Mouse (Mus musculus): ENCODE results near the gene Strn. TPM values are rescaled to one million over a fixed set of nuclear protein-coding genes. Genes with fewer than 3 reads are reported as not detected.
"Not testable (repeated sequence)": the region's sequence is repeated elsewhere in the genome, so short reads cannot be mapped to it uniquely, and the experiment has no call there.

The Strn gene
- polyA plus RNA-seq, 1 experiment from 2014 or later, result 7.0 TPM

DNA sequence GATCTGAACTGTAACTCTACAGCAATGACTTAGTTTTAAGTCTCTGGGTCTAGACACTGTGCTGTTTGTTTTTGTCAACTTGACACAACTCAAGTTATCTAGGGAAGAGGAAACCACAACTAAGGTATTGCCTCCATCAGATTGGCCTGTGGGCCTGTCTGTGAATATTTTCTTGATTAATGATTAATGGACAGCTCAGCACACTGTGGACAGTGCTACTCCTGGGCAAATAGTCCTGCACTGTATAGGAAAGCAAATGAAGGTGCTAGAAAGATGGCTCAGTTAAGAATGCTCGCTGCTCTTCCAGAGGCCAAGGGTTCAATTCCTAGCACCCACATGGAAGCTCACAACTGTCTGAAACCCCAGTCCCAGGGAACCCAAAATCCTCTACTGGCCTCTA, 38.0 kb downstream of the Strn start:
- no peak for ATAC-seq (ENCODE audit: low FRiP score, low read depth)

GRCm38 (mm10) chr17:78697462-78697861, 39.5 kb downstream of the Strn start:
- WGBS, result 92% methylated on average over 4 of the region's 4 CpGs
- Histone ChIP-seq H3K9ac (no peak overlapping the region), H3K4me3 (no peak overlapping the region), H3K27me3 (replicated peaks) (no peaks in the 10 kb centered on the region), H3K9me3 (no peaks in the 10 kb centered on the region), H3K36me3 (no peaks in the 10 kb centered on the region), H3K27ac (no peak overlapping the region), H3K4me2 (replicated peaks) (no peak overlapping the region), H3K4me1 (no peaks in the 10 kb centered on the region)
- ATAC-seq (ENCODE audit: low FRiP score, low read depth), result no peak

More for the DNA sequence above, 38.0 kb downstream of the Strn start:
- Histone ChIP-seq H3K9me3 (no peaks in the 10 kb centered on the region), H3K36me3 (no peaks in the 10 kb centered on the region), H3K9ac (no peak overlapping the region), H3K27ac (no peak overlapping the region), H3K27me3 (replicated peaks) (no peaks in the 10 kb centered on the region), H3K4me1 (no peaks in the 10 kb centered on the region), H3K4me3 (no peak overlapping the region), H3K4me2 (replicated peaks) (no peak overlapping the region)
- 83% methylated on average over 1 of the region's 1 CpGs for WGBS

DNA sequence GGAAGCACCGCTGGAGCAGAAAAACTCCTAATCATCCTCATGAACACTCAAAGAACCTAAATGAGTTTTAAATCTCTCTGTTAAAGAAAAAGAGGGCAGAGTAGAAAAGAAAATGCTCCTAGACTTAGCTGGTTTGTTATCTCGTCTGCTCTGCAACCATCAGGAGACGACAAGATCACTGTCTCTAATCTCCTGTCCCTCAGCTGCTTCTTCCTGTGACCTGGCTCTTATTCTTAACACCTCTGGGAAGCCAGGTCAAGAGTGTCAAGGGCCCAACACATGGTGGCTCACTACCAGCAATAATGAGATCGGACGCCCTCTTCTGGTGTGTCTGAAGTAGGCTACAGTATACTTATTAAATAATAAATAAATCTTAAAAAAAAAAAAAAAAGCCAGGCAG, 40.1 kb downstream of the Strn start:
- no peak overlapping the region for H3K9ac ChIP-seq
- no peak for ATAC-seq (ENCODE audit: low FRiP score, low read depth)
- H3K9me3 ChIP-seq, result no peaks in the 10 kb centered on the region
- H3K27me3 ChIP-seq (replicated peaks), result no peaks in the 10 kb centered on the region
- no peaks in the 10 kb centered on the region for H3K36me3 ChIP-seq
- H3K4me2 ChIP-seq (replicated peaks), result no peak overlapping the region
- no peak overlapping the region for H3K4me3 ChIP-seq
- WGBS, result 88% methylated on average over 5 of the region's 5 CpGs
- H3K27ac ChIP-seq, result no peak overlapping the region
- no peaks in the 10 kb centered on the region for H3K4me1 ChIP-seq

DNA sequence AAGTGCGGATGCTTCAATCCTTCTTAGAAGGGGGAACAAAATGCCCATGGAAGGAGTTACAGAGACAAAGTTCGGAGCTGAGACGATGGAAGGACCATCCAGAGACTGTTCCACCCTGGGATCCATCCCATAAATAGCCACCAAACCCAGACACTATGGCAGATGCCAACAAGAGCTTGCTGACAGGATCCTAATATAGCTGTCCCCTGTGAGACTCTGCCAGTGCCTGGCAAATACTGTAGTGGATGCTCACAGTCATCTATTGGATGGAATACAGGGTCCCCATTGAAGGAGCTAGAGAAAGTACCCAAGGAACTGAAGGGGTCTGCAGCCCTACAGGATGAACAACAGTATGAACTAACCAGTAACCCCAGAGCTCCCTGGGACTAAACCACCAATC, 47.8 kb downstream of the Strn start:
- not testable (repeated sequence) for H3K27me3 ChIP-seq (replicated peaks); ATAC-seq (ENCODE audit: low FRiP score, low read depth); H3K27ac ChIP-seq; H3K4me1 ChIP-seq; H3K9ac ChIP-seq; H3K4me2 ChIP-seq (replicated peaks); H3K4me3 ChIP-seq
- peaks cover 21% of the 10 kb centered on the region for H3K36me3 ChIP-seq
- 94% methylated on average over 3 of the region's 3 CpGs for WGBS
- peaks cover 11% of the 10 kb centered on the region; the same call in 1 of the 2 replicates for H3K9me3 ChIP-seq

- H3K4me1 ChIP-seq, result no peaks in the 10 kb centered on the region
- no peak for ATAC-seq (ENCODE audit: low FRiP score, low read depth)
- H3K27me3 ChIP-seq (replicated peaks), result no peaks in the 10 kb centered on the region
- 71% methylated on average over 5 of the region's 5 CpGs for WGBS
- no peak overlapping the region for H3K4me2 ChIP-seq (replicated peaks)
- peaks cover 11% of the 10 kb centered on the region; the same call in 1 of the 2 replicates for H3K9me3 ChIP-seq
- no peak overlapping the region for H3K4me3 ChIP-seq
- no peak overlapping the region for H3K9ac ChIP-seq
- H3K27ac ChIP-seq, result no peak overlapping the region
- peaks cover 21% of the 10 kb centered on the region for H3K36me3 ChIP-seq
Measured at GRCm38 (mm10) chr17:78687971-78688370, 49.0 kb downstream of the Strn start.

- no peak for ATAC-seq (ENCODE audit: low FRiP score, low read depth)
- Histone ChIP-seq H3K4me3 (no peak overlapping the region), H3K9me3 (no peaks in the 10 kb centered on the region), H3K27me3 (replicated peaks) (no peaks in the 10 kb centered on the region), H3K27ac (no peak overlapping the region), H3K4me1 (no peaks in the 10 kb centered on the region), H3K4me2 (replicated peaks) (no peak overlapping the region), H3K36me3 (peaks cover 11% of the 10 kb centered on the region; the same call in 1 of the 2 replicates), H3K9ac (no peak overlapping the region)
- 90% methylated on average over 5 of the region's 5 CpGs for WGBS
Measured at GRCm38 (mm10) chr17:78685004-78685403, 52.0 kb downstream of the Strn start.

DNA sequence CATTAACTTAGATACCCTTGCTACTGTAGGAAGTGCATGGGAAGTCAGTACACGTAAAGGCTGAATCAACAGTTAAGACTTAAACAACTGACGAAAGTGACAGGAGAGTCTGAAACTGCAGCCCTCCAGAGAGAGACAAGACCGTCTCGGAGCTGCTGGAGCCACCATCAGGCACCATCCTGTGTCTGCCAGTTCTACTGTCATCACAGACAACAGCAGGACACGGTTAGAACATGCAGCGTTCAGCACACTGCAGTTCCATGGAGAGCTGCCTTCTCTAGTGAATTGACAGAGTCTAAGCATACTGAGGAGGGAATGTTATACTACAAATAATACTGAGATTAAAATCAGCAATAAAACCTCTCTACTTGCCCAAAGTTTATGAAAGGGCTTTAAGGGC, 54.6 kb downstream of the Strn start:
- H3K4me1 ChIP-seq, result no peaks in the 10 kb centered on the region
- H3K27me3 ChIP-seq (replicated peaks), result no peaks in the 10 kb centered on the region
- no peak overlapping the region for H3K4me2 ChIP-seq (replicated peaks)
- ATAC-seq (ENCODE audit: low FRiP score, low read depth), result no peak
- 0 out of 2 replicates have a peak, but pooled peaks cover 10% of the 10 kb centered on the region for H3K36me3 ChIP-seq
- H3K9me3 ChIP-seq, result no peaks in the 10 kb centered on the region
- H3K4me3 ChIP-seq, result no peak overlapping the region
- H3K9ac ChIP-seq, result no peak overlapping the region
- H3K27ac ChIP-seq, result no peak overlapping the region
- 83% methylated on average over 6 of the region's 6 CpGs for WGBS

DNA sequence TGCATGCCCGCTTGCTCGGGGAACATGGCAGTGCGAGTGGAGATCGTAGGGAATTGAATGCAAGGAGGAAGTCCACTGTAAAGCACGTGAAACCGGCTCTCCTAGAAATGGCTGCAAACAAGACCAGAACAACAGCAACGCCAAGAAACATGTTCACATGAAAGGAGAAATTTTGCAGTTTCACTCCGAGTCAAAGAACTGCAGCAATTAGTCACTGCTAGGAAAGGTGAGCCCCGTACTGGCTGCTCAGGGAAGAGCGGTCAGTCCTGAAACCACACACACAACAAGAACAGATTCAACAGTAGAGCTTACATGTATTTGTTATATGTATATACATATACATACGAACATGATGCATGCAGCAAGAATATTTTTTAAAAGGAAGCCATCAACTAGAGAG, 57.5 kb downstream of the Strn start:
- no peaks in the 10 kb centered on the region for H3K9me3 ChIP-seq
- H3K4me3 ChIP-seq, result no peak overlapping the region
- peaks cover 13% of the 10 kb centered on the region for H3K36me3 ChIP-seq
- no peak for ATAC-seq (ENCODE audit: low FRiP score, low read depth)
- WGBS, result 90% methylated on average over 11 of the region's 11 CpGs
- no peaks in the 10 kb centered on the region for H3K27me3 ChIP-seq (replicated peaks)
- no peaks in the 10 kb centered on the region for H3K4me1 ChIP-seq
- H3K9ac ChIP-seq, result no peak overlapping the region
- no peak overlapping the region for H3K4me2 ChIP-seq (replicated peaks)
- H3K27ac ChIP-seq, result no peak overlapping the region

GRCm38 (mm10) chr17:78676813-78677212, 60.2 kb downstream of the Strn start:
- H3K9me3 ChIP-seq, result no peaks in the 10 kb centered on the region
- no peak overlapping the region for H3K9ac ChIP-seq
- no peak overlapping the region for H3K4me3 ChIP-seq
- no peak overlapping the region for H3K4me2 ChIP-seq (replicated peaks)
- 82% methylated on average over 11 of the region's 11 CpGs for WGBS
- peaks cover 6% of the 10 kb centered on the region for H3K36me3 ChIP-seq
- H3K4me1 ChIP-seq, result no peaks in the 10 kb centered on the region
- ATAC-seq (ENCODE audit: low FRiP score, low read depth), result no peak
- H3K27me3 ChIP-seq (replicated peaks), result no peaks in the 10 kb centered on the region
- H3K27ac ChIP-seq, result no peak overlapping the region

DNA sequence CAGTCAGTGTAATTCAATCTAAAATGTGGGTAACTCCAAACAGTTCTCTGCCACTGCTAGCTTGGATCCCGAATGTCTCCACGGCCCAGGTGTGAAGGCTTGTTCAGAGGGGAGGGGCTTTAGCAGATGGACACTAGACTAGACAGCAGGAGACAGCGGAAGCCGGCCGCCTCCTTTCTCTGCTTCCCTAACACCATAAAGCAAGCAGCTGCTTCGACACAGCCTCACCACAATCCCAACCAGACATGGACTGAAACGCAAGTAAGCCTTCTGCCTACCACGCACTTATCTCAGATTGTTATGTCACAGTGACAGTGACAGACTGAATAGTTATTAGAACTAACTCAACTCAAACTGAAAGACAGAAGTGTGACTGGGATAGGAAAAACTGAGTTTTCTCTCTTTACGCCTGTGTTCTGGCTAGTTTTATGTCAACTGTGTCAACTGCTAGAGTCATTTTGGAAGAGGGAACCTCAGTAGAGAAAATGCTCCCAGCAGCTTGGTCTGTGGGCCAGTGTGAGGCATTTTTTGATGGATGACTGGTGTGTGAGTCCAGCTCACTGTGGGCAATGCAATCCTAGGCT, 71.9 kb downstream of the Strn start:
- WGBS, result 75% methylated on average over 9 of the region's 9 CpGs
- H3K9me3 ChIP-seq, result no peaks in the 10 kb centered on the region; the same call in 1 of the 2 replicates
- H3K27ac ChIP-seq, result no peak overlapping the region
- no peaks in the 10 kb centered on the region for H3K27me3 ChIP-seq (replicated peaks)
- ATAC-seq (ENCODE audit: low FRiP score, low read depth), result no peak
- H3K36me3 ChIP-seq, result peaks cover 46% of the 10 kb centered on the region
- no peak overlapping the region for H3K4me3 ChIP-seq
- H3K4me2 ChIP-seq (replicated peaks), result no peak overlapping the region
- no peaks in the 10 kb centered on the region for H3K4me1 ChIP-seq
- H3K9ac ChIP-seq, result no peak overlapping the region

DNA sequence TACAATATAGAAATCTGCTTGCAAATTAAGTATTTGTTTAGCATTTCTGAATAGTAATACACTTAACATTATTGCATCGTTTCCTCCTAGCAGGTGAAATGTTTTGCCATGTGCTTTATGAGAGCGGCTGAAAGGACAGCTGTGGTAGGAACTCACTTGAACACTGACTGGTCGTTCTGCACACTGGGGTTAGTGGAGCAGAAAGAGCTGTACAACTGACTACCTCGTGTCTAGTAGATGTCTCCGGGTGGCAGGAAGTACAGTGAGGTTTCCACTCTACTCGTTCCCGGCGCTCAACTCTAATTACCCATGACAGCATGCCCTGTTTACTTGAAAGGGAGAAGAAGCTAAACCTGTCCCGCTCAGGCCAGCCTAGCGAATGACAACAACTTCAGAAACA, 82.2 kb downstream of the Strn start:
- Histone ChIP-seq H3K9ac (no peak overlapping the region), H3K27me3 (replicated peaks) (no peaks in the 10 kb centered on the region), H3K9me3 (no peaks in the 10 kb centered on the region; the same call in 1 of the 2 replicates), H3K36me3 (peaks cover 51% of the 10 kb centered on the region), H3K4me3 (no peak overlapping the region), H3K4me2 (replicated peaks) (no peak overlapping the region), H3K27ac (no peak overlapping the region), H3K4me1 (no peaks in the 10 kb centered on the region)
- WGBS, result 80% methylated on average over 10 of the region's 10 CpGs
- ATAC-seq (ENCODE audit: low FRiP score, low read depth), result no peak

- ATAC-seq (ENCODE audit: low FRiP score, low read depth), result 0 out of 2 replicates have a peak, but pooled peaks have one; percentile 56
- no peaks in the 10 kb centered on the region for H3K4me1 ChIP-seq
- no peaks in the 10 kb centered on the region for H3K9me3 ChIP-seq
- H3K27me3 ChIP-seq (replicated peaks), result no peaks in the 10 kb centered on the region
- no peak overlapping the region for H3K9ac ChIP-seq
- no peak overlapping the region for H3K27ac ChIP-seq
- H3K4me2 ChIP-seq (replicated peaks), result no peak overlapping the region
- WGBS, result 74% methylated on average over 17 of the region's 17 CpGs
- H3K36me3 ChIP-seq, result no peaks in the 10 kb centered on the region
- H3K4me3 ChIP-seq, result no peak overlapping the region
Measured at GRCm38 (mm10) chr17:78643853-78644475, 93.0 kb downstream of the Strn start.

GRCm38 (mm10) chr17:78642259-78642658, 94.7 kb downstream of the Strn start:
- Histone ChIP-seq H3K9me3 (no peaks in the 10 kb centered on the region), H3K9ac (no peak overlapping the region), H3K4me3 (no peak overlapping the region), H3K4me1 (no peaks in the 10 kb centered on the region), H3K4me2 (replicated peaks) (no peak overlapping the region), H3K27me3 (replicated peaks) (no peaks in the 10 kb centered on the region), H3K27ac (no peak overlapping the region), H3K36me3 (no peaks in the 10 kb centered on the region)
- 92% methylated on average over 4 of the region's 4 CpGs for WGBS
- ATAC-seq (ENCODE audit: low FRiP score, low read depth), result no peak

All from neural tube, embryonic 12.5 days (tissue).